Mouse (Mus musculus) kidney, adult 2 months (tissue): ENCODE results near the gene Ciao2a.

ENCODE experiments used
- CTCF ChIP-seq: fragments of 200-500 bp; conservative IDR thresholded peaks from 2 replicates; pipeline ENCODE4 v1.5.1; 2011; ENCODE audit warnings: low read depth, mild to moderate bottlenecking, control low read depth, low read length, moderate library complexity, mixed read lengths; ENCODE audit not compliant: insufficient read depth, insufficient read length
- POLR2A ChIP-seq: fragments of 200-500 bp; IDR thresholded peaks from one replicate; pipeline ENCODE4 v1.6.1; 2011; ENCODE audit warnings: low read depth, low read length, control low read depth

- TF ChIP-seq CTCF (no peak), POLR2A (no peak)
Measured at GRCm38 (mm10) chr9:66078072-66078471, 48.3 kb upstream of the Ciao2a start.
